Mouse (Mus musculus) limb, embryonic 12.5 days (tissue): Measurements from ENCODE around the gene Ddx52. TPM values are rescaled to one million over a fixed set of nuclear protein-coding genes. Genes with fewer than 3 reads are reported as not detected.

Experiments
- ATAC-seq: fragments of 200-750 bp; cut with Nextera tagmentation; 2 replicates; pipeline ENCODE4 v1.8.0; 2017; ENCODE audit warnings: low read depth, moderate TSS enrichment; ENCODE audit not compliant: insufficient number of reproducible peaks, insufficient read depth, low FRiP score, low TSS enrichment
- H3K27ac ChIP-seq: fragments of 300-500 bp; sonication (generic); 2 replicates; pipeline ENCODE4 v1.5.1; 2016; ENCODE audit warnings: mild to moderate bottlenecking, moderate library complexity
- H3K27me3 ChIP-seq: fragments of 300-500 bp; sonication (generic); 2 replicates; pipeline ENCODE4 v1.6.1; 2016; ENCODE audit warnings: mild to moderate bottlenecking, moderate library complexity
- H3K36me3 ChIP-seq: fragments of 300-500 bp; sonication (generic); 2 replicates; pipeline ENCODE4 v1.6.1; 2016; ENCODE audit warnings: mild to moderate bottlenecking, moderate library complexity
- H3K4me1 ChIP-seq: fragments of 300-500 bp; sonication (generic); replicated peaks from 2 replicates; pipeline ENCODE4 v1.6.1; 2016
- H3K4me2 ChIP-seq: fragments of 300-500 bp; sonication (generic); 2 replicates; pipeline ENCODE4 v1.6.1; 2016; ENCODE audit warnings: mild to moderate bottlenecking, moderate library complexity
- H3K4me3 ChIP-seq: fragments of 300-500 bp; sonication (generic); replicated peaks from 2 replicates; pipeline ENCODE4 v1.5.1; 2016; ENCODE audit warnings: mild to moderate bottlenecking
- H3K9ac ChIP-seq: fragments of 300-500 bp; sonication (generic); replicated peaks from 2 replicates; pipeline ENCODE4 v1.6.1; 2016; ENCODE audit warnings: mild to moderate bottlenecking, moderate library complexity
- H3K9me3 ChIP-seq: fragments of 300-500 bp; sonication (generic); 2 replicates; pipeline ENCODE4 v1.6.1; 2016; ENCODE audit warnings: mild to moderate bottlenecking, moderate library complexity
- WGBS: fragments of 180-500 bp; shearing (Covaris S2); methylation state at CpG from one replicate; pipeline ENCODE4 v1.1.7; 2016; 5-methylcytosine and 5-hydroxymethylcytosine counted together
- polyA plus RNA-seq: library from polyadenylated mRNA; unstranded; fragments of >200 nt; fragmentation: Nextera tagmentation; extraction: Ambion mirVana; gene quantifications from 2 replicates; pipeline ENCODE4 v1.2.1, GENCODE M21; 2016

Ddx52 gene
- polyA plus RNA-seq, 1 experiment from 2014 or later = 39.6 TPM

DNA sequence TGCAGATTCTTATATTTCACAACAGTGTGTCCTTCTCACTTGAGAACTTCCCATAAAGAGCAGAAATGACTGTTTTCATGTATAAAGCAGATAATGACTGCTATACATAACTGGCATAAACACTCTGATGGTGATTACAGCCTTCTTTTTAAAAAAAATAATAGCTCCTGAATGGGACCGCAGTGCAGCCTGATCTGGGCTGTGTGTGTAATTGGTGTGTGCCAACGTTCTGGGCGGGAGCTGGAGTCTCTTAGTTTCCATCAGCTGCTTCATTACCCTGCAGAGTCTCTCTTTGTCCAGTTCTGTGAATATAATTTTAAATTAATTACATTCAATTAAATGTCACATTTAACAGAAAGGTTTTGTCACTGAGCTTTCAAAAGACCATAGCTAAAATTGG, 57.1 kb downstream of the Ddx52 start:
- no peak overlapping the region for H3K27ac ChIP-seq
- ATAC-seq = no peak
- no peaks in the 10 kb centered on the region for H3K4me1 ChIP-seq
- WGBS = 93% methylated on average over 3 of the region's 3 CpGs
- no peaks in the 10 kb centered on the region for H3K27me3 ChIP-seq
- no peak overlapping the region for H3K4me3 ChIP-seq
- H3K36me3 ChIP-seq = peaks cover 71% of the 10 kb centered on the region
- H3K4me2 ChIP-seq = no peak overlapping the region
- H3K9ac ChIP-seq = no peak overlapping the region
- H3K9me3 ChIP-seq = no peaks in the 10 kb centered on the region

DNA sequence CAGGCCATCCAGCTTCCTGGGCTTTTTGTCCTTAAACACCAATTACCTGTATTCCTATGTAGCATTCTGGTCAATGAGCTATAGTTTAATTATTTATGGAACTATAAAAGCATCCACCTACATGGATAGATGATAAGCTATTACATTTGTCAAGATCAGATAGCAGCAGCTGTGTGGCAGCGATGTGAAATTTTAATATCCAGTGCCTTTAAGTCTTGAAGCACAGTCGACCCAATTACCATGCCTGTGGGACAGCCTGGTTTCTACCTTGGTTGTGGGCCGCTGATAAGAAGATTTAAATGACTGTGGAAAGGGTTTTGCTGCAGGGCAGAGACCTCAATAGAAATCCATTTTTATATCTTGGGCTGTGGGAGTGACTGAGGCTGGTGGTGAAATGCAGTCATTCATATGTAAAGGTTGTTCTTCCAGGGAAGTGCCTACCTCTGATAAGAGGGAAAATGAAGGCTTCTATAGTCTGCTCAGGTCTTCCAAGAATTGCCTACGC, 57.6 kb downstream of the Ddx52 start:
- no peaks in the 10 kb centered on the region for H3K27me3 ChIP-seq
- WGBS = 86% methylated on average over 4 of the region's 4 CpGs
- no peaks in the 10 kb centered on the region for H3K9me3 ChIP-seq
- ATAC-seq = no peak
- no peak overlapping the region for H3K27ac ChIP-seq
- no peak overlapping the region for H3K4me2 ChIP-seq
- peaks cover 70% of the 10 kb centered on the region for H3K36me3 ChIP-seq
- no peak overlapping the region for H3K4me3 ChIP-seq
- no peak overlapping the region for H3K9ac ChIP-seq
- H3K4me1 ChIP-seq = no peaks in the 10 kb centered on the region

DNA sequence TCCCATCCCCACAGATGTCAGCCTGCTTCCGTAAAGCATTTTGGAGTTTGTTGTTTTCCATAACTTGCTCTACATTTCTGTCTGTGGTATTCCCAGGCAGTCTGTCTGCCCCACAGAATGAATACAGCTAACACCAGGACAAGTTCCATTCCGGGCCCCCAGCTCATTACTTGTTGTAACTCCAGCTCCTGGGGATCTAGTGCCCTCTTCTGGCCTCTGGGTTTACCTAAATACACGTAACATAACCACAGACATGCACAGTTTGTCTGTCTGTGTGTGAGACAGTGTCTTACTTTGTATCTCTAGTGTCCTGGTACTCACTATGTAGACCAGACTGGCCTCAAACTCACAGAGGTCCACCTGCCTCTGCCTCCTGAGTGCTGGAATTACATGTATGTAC, 59.4 kb downstream of the Ddx52 start:
- Histone ChIP-seq H3K4me3 (no peak overlapping the region), H3K9me3 (no peaks in the 10 kb centered on the region), H3K9ac (no peak overlapping the region), H3K27ac (no peak overlapping the region), H3K4me2 (no peak overlapping the region), H3K27me3 (no peaks in the 10 kb centered on the region), H3K4me1 (no peaks in the 10 kb centered on the region), H3K36me3 (peaks cover 60% of the 10 kb centered on the region)
- WGBS = 82% methylated on average over 3 of the region's 3 CpGs
- no peak for ATAC-seq

DNA sequence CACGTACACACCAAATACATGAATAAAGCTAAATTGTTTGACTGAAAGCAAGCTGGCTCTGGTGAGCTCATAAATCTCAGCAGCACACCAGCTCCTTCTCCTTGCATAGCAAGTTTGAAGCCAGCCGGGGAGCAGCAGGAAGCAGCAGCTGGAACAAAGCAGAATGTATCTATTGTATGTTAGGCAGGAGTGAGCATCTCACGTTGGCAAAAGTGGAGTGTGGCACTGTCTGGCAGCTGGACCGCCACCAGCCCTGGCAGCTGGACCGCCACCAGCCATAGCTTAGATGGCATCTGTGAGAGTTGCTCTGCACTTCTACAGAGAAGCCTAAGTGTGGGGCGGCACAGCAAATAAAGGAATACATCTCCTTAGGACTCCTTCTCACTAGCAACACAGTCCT, 62.1 kb downstream of the Ddx52 start:
- H3K27me3 ChIP-seq = no peaks in the 10 kb centered on the region
- no peak for ATAC-seq
- H3K27ac ChIP-seq = no peak overlapping the region
- H3K4me1 ChIP-seq = no peaks in the 10 kb centered on the region
- WGBS = 83% methylated on average over 6 of the region's 6 CpGs
- no peaks in the 10 kb centered on the region for H3K9me3 ChIP-seq
- no peak overlapping the region for H3K9ac ChIP-seq
- no peak overlapping the region for H3K4me2 ChIP-seq
- peaks cover 44% of the 10 kb centered on the region for H3K36me3 ChIP-seq
- H3K4me3 ChIP-seq = no peak overlapping the region

DNA sequence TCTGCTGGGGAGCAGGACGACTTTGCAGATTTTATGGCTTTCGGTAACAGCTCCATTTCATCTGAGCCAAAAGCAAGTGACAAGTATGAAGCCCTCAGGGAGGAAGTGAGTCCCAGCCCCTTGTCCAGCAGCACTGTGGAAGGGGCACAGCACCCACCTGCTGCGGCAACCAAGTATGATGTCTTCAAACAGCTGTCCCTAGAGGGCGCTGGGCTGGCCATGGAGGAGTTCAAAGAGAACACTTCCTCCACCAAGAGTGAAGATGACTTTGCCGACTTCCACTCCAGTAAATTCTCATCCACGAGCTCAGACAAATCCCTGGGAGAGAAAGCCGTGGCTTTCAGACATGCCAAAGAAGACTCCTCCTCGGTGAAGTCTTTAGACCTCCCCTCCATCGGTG, 67.1 kb downstream of the Ddx52 start:
- 84% methylated on average over 9 of the region's 9 CpGs for WGBS
- no peak for ATAC-seq
- H3K9me3 ChIP-seq = no peaks in the 10 kb centered on the region

DNA sequence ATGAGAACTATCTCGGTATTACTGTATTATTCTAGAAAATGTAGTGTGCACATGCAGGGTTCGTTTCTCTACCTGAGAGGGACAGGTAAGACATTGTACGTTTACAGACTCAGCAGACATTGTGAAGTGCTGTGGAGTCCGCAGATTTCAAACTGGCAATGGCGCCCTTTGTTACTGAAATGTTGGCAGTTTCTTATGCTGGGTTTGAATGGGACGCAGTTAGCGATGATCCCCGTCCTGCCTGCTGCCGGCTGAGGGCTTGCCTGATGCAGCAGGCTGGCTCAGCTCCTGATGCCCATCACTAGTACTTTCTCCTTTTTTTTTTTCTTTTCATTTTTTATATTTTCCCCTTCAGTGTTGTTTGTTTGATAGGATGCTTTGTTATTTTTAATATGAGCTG, 68.5 kb downstream of the Ddx52 start:
- 88% methylated on average over 9 of the region's 9 CpGs for WGBS
- peaks cover 14% of the 10 kb centered on the region for H3K4me1 ChIP-seq
- no peak overlapping the region for H3K4me2 ChIP-seq
- H3K4me3 ChIP-seq = no peak overlapping the region
- 0 out of 2 replicates have a peak, but pooled peaks cover 5% of the 10 kb centered on the region for H3K27me3 ChIP-seq
- peaks cover 21% of the 10 kb centered on the region; the same call in 1 of the 2 replicates for H3K36me3 ChIP-seq
- no peak overlapping the region for H3K27ac ChIP-seq
- H3K9me3 ChIP-seq = no peaks in the 10 kb centered on the region
- H3K9ac ChIP-seq = no peak overlapping the region
- ATAC-seq = no peak

More for the DNA sequence above, 67.1 kb downstream of the Ddx52 start:
- H3K4me3 ChIP-seq = no peak overlapping the region
- H3K36me3 ChIP-seq = peaks cover 26% of the 10 kb centered on the region; the same call in 1 of the 2 replicates
- H3K4me2 ChIP-seq = no peak overlapping the region
- H3K9ac ChIP-seq = no peak overlapping the region
- peaks cover 14% of the 10 kb centered on the region for H3K4me1 ChIP-seq
- no peak overlapping the region for H3K27ac ChIP-seq
- H3K27me3 ChIP-seq = 0 out of 2 replicates have a peak, but pooled peaks cover 5% of the 10 kb centered on the region

DNA sequence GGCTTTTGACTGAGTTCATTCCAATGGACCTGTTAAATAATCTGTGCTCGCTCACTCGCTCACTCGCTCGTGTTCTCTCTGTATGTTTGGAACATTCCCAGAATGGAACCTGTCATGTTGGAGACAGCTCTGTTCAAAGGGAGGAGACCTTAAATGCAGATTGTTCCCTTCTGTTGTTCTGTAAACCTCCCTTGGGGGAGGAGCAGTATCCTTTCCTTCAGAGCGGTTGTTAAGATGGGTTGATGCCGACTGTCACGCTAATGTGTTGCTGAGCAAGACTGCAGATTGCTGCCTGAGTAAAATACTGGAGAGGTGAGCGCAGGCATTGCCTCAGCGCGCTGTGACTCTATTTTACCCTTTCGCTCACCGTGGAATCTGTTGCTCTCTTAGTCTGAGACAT, 69.2 kb downstream of the Ddx52 start:
- H3K9me3 ChIP-seq = no peaks in the 10 kb centered on the region
- H3K4me2 ChIP-seq = no peak overlapping the region
- peaks cover 19% of the 10 kb centered on the region; the same call in 1 of the 2 replicates for H3K36me3 ChIP-seq
- no peak overlapping the region for H3K4me3 ChIP-seq
- 28% methylated on average over 12 of the region's 12 CpGs for WGBS
- no peak for ATAC-seq
- no peak overlapping the region for H3K9ac ChIP-seq
- no peak overlapping the region for H3K27ac ChIP-seq
- peaks cover 14% of the 10 kb centered on the region for H3K4me1 ChIP-seq
- H3K27me3 ChIP-seq = 0 out of 2 replicates have a peak, but pooled peaks cover 5% of the 10 kb centered on the region

DNA sequence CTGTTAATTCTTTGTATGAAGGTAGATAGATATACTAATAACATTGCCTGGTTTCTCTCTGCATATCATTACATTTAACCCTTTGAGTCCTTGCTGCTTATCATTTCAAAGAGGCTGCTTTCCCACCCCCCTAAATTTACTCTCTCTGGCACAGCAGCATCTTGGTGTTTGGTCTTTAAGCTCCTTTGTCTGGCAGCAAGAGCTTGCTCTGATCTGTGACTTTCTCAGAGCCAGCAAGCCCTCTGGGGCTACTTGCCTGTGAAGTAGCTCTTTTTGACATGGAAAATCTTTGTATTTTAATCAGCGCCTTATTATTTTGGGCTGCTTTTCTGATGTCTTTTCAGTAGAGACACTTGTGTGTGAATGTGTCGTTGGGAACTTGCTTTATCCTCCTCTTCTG, 69.7 kb downstream of the Ddx52 start:
- ATAC-seq = no peak
- Histone ChIP-seq H3K4me2 (no peak overlapping the region), H3K27ac (no peak overlapping the region), H3K4me1 (peaks cover 14% of the 10 kb centered on the region), H3K9ac (no peak overlapping the region), H3K9me3 (no peaks in the 10 kb centered on the region), H3K27me3 (0 out of 2 replicates have a peak, but pooled peaks cover 5% of the 10 kb centered on the region), H3K4me3 (no peak overlapping the region), H3K36me3 (peaks cover 19% of the 10 kb centered on the region; the same call in 1 of the 2 replicates)
- 50% methylated on average over 2 of the region's 2 CpGs for WGBS

Other genes with a start within 250 kb of the Ddx52 start
- gene Wfdc17, start 238.1 kb upstream of the Ddx52 start, polyA plus RNA-seq = 0.87 and 0.90 TPM in 2 replicates
- gene Wfdc18, start 233.0 kb upstream of the Ddx52 start, polyA plus RNA-seq = not detected in 2 replicates
- not detected in 2 replicates for gene Wfdc21, start 195.1 kb upstream of the Ddx52 start, polyA plus RNA-seq
- 30.4 and 30.8 TPM in 2 replicates for gene Heatr6, start 188.4 kb upstream of the Ddx52 start, polyA plus RNA-seq
- not detected in 2 replicates for gene Hnf1b, start 92.0 kb upstream of the Ddx52 start, polyA plus RNA-seq
- 7.7 and 8.6 TPM in 2 replicates for gene Synrg, start 22.4 kb downstream of the Ddx52 start, polyA plus RNA-seq
- gene Dusp14, start 127.2 kb downstream of the Ddx52 start, polyA plus RNA-seq = 9.6 TPM in 2 replicates
- gene Tada2a, start 187.5 kb downstream of the Ddx52 start, polyA plus RNA-seq = 41.2 and 41.3 TPM in 2 replicates
- gene Acaca, start 187.6 kb downstream of the Ddx52 start, polyA plus RNA-seq = 22.5 and 26.2 TPM in 2 replicates
- gene Gm11437, start 225.4 kb downstream of the Ddx52 start, polyA plus RNA-seq = not detected in 2 replicates